Mouse (Mus musculus): ENCODE data around the gene Svs1. TPM values are rescaled to one million over a fixed set of nuclear protein-coding genes. Genes with fewer than 3 reads are reported as not detected.

Svs1 gene
- polyA plus RNA-seq, 1 experiment from 2014 or later = not detected

GRCm38 (mm10) chr6:49031230-49031629, 44.6 kb downstream of the Svs1 start:
- TF ChIP-seq CTCF (IDR thresholded peaks at IDR 0.05; ENCODE audit: low read depth) = no peak
- TF ChIP-seq EP300 (optimal IDR thresholded peaks at IDR 0.05) = no peak
- Histone ChIP-seq H3K27ac (replicated peaks) (no peak overlapping the region), H3K27me3 (ENCODE audit: control insufficient read depth, insufficient read depth, low read length) (no peaks in the 10 kb centered on the region), H3K36me3 (ENCODE audit: control insufficient read depth, insufficient read depth, low read length) (no peaks in the 10 kb centered on the region), H3K4me3 (ENCODE audit: low read depth, low read length) (no peak overlapping the region), H3K4me2 (replicated peaks; ENCODE audit: low read depth) (no peak overlapping the region), H3K9ac (ENCODE audit: low read length) (no peak overlapping the region), H3K9me3 (ENCODE audit: control insufficient read depth, low read length) (no peaks in the 10 kb centered on the region), H3K4me1 (replicated peaks; ENCODE audit: control insufficient read depth, insufficient read depth) (no peaks in the 10 kb centered on the region)
- no peak for DNase-seq (ENCODE audit: low spot score)
- no peak for ATAC-seq (ENCODE audit: low FRiP score, low TSS enrichment)
- WGBS = 72% methylated on average over 4 of the region's 4 CpGs

- no peak for DNase-seq (ENCODE audit: low spot score)
- no peak overlapping the region for H3K4me2 ChIP-seq (replicated peaks; ENCODE audit: low read depth)
- H3K4me3 ChIP-seq (ENCODE audit: low read depth, low read length) = no peak overlapping the region
- H3K27me3 ChIP-seq (ENCODE audit: control insufficient read depth, insufficient read depth, low read length) = no peaks in the 10 kb centered on the region
- no peaks in the 10 kb centered on the region for H3K4me1 ChIP-seq (replicated peaks; ENCODE audit: control insufficient read depth, insufficient read depth)
- no peaks in the 10 kb centered on the region for H3K9me3 ChIP-seq (ENCODE audit: control insufficient read depth, low read length)
- H3K9ac ChIP-seq (ENCODE audit: low read length) = no peak overlapping the region
- no peaks in the 10 kb centered on the region for H3K36me3 ChIP-seq (ENCODE audit: control insufficient read depth, insufficient read depth, low read length)
- no peak for ATAC-seq (ENCODE audit: low FRiP score, low TSS enrichment)
- H3K27ac ChIP-seq (replicated peaks) = no peak overlapping the region
- 75% methylated on average over 4 of the region's 4 CpGs for WGBS
- TF ChIP-seq EP300 (optimal IDR thresholded peaks at IDR 0.05) (no peak), CTCF (IDR thresholded peaks at IDR 0.05; ENCODE audit: low read depth) (no peak)
Measured at GRCm38 (mm10) chr6:49032783-49033182, 46.1 kb downstream of the Svs1 start.

DNA sequence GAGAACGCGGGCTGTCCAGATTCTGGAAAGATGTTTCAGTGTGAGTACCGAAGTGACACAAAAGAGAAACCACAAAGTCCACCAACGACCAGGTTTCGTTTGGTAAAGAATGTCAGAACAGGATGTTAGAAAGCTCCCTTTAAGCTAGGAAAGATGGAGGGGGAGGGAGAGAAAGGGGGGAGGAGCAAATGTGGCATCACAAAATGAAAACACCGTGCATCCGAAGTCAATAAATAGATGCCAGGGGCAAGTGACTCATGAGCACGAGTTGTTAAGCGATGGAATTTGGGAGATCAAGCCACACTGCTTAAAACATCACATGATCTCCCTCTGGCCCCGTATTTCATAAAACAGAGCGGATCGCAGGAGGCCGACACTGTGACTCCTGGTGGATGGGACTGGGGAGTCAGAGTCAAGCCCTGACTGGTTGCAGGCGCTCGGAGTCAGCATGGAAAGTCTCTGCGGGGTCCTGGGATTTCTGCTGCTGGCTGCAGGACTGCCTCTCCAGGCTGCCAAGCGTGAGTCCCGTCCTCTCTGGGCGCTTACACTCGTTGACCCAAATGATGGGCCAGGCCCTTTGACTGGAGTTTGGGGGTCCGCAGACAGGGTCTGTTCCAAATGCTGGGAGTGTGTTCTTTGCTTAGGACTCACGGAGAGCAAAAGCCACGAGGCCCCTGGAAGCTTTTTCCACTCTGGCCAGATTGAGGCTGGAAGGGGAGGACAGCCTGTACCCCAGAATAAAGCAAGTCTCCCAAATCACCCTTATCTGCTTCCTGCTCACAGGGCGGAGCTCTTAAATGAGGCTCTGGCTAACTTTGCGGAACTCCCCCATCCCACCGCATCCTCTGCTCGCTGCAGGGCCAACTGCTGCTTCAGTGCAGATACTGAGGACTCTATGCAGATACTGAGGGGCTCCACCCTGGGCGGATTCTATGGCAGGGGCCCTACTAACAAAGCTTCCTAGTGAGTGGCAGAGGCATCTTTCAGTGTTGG, 49.9 kb downstream of the Svs1 start, which contains the start of gene Gpnmb:
Gene Gpnmb, plus strand, starts transcription at position 272 of the 993 bp plus-strand sequence.
- Histone ChIP-seq H3K4me2 (replicated peaks; ENCODE audit: low read depth) (peak within 1 kb of the TSS; percentile 29), H3K27me3 (ENCODE audit: control insufficient read depth, insufficient read depth, low read length) (no peaks in the 10 kb centered on the region), H3K27ac (replicated peaks) (no peak within 1 kb of the TSS), H3K36me3 (ENCODE audit: control insufficient read depth, insufficient read depth, low read length) (no peaks in the 10 kb centered on the region), H3K4me1 (replicated peaks; ENCODE audit: control insufficient read depth, insufficient read depth) (no peaks in the 10 kb centered on the region), H3K9ac (ENCODE audit: low read length) (no peak within 1 kb of the TSS), H3K4me3 (ENCODE audit: low read depth, low read length) (no peak within 1 kb of the TSS), H3K9me3 (ENCODE audit: control insufficient read depth, low read length) (no peaks in the 10 kb centered on the region)
- 37% methylated on average over 28 of the region's 28 CpGs for WGBS
- TF ChIP-seq CTCF (IDR thresholded peaks at IDR 0.05; ENCODE audit: low read depth) (0 out of 2 replicates have a peak, but pooled peaks have one; percentile 6), EP300 (optimal IDR thresholded peaks at IDR 0.05) (no peak)
- ATAC-seq (ENCODE audit: low FRiP score, low TSS enrichment) = no peak
- no peak for DNase-seq (ENCODE audit: low spot score)

DNA sequence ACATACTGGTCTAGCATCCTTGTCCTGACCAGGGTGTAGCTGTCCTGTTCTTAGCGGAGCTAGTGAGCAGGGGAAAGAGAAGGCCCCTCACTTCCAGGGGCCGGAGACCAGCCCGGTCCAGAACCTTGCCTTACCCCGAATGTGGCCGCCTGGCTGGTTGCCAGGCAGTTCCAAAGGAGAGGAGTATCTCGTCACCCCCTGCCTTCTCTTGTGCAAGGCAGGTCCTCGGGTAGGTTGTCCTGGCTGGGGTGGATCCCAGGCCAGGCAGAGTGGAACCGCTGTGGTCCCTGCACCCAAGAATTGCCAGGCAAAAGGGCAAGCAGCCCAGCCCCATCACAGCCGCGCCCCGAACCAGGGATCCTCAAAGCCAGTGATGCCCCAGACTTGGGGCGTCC, 50.6 kb downstream of the Svs1 start:
- no peaks in the 10 kb centered on the region for H3K27me3 ChIP-seq (ENCODE audit: control insufficient read depth, insufficient read depth, low read length)
- no peak overlapping the region for H3K4me3 ChIP-seq (ENCODE audit: low read depth, low read length)
- DNase-seq (ENCODE audit: low spot score) (no peak), ATAC-seq (ENCODE audit: low FRiP score, low TSS enrichment) (peak; percentile 60; the same call in 1 of the 2 replicates)
- no peaks in the 10 kb centered on the region for H3K36me3 ChIP-seq (ENCODE audit: control insufficient read depth, insufficient read depth, low read length)
- H3K4me1 ChIP-seq (replicated peaks; ENCODE audit: control insufficient read depth, insufficient read depth) = no peaks in the 10 kb centered on the region
- H3K9ac ChIP-seq (ENCODE audit: low read length) = no peak overlapping the region
- no peak overlapping the region for H3K27ac ChIP-seq (replicated peaks)
- WGBS = 62% methylated on average over 12 of the region's 12 CpGs
- no peaks in the 10 kb centered on the region for H3K9me3 ChIP-seq (ENCODE audit: control insufficient read depth, low read length)
- no peak for TF ChIP-seq CTCF (IDR thresholded peaks at IDR 0.05; ENCODE audit: low read depth)
- TF ChIP-seq EP300 (optimal IDR thresholded peaks at IDR 0.05) = no peak
- no peak overlapping the region for H3K4me2 ChIP-seq (replicated peaks; ENCODE audit: low read depth)

DNA sequence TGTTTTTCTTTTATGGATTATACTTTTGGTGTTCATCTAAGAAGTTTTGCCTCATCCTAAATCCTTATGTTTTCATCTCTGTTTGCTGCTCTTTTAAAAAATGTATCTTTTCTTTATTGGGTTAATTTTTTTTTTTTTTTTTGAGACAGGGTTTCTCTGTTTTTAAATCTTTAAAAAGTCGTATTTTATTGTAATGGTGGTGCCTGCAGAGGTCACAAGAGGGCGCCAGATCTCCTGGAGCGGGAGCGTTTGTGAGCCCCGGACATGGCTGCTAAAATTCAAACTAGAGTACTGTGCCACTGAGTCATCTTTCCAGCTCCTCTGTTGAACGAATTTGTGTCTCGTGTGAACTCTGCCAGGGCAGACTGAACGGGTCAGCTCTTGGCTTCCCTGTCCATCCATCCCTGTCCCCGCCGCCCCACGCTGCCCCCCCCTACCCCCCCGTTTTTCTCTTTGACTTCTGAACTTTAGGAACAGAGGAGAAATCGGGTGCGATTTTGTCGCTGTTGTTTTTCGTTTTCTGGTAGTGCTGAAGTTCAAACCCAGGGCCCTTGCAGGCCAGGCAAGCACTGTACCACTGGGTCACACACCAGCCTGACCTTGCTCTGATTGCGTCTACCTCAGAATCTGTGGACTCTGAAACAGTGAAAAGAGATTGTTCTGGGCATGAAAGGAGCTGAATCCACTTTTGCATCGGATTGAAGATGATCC, 53.0 kb downstream of the Svs1 start:
- DNase-seq (ENCODE audit: low spot score) (peak; percentile 72), ATAC-seq (ENCODE audit: low FRiP score, low TSS enrichment) (no peak)
- Histone ChIP-seq H3K9me3 (ENCODE audit: control insufficient read depth, low read length) (no peaks in the 10 kb centered on the region), H3K4me2 (replicated peaks; ENCODE audit: low read depth) (peak overlapping the region; percentile 48), H3K27me3 (ENCODE audit: control insufficient read depth, insufficient read depth, low read length) (no peaks in the 10 kb centered on the region), H3K4me3 (ENCODE audit: low read depth, low read length) (peak overlapping the region; percentile 24), H3K4me1 (replicated peaks; ENCODE audit: control insufficient read depth, insufficient read depth) (no peaks in the 10 kb centered on the region), H3K36me3 (ENCODE audit: control insufficient read depth, insufficient read depth, low read length) (no peaks in the 10 kb centered on the region), H3K27ac (replicated peaks) (no peak overlapping the region), H3K9ac (ENCODE audit: low read length) (0 out of 2 replicates have a peak overlapping the region, but pooled peaks have one; percentile 9)
- 10% methylated on average over 18 of the region's 18 CpGs for WGBS
- TF ChIP-seq EP300 (optimal IDR thresholded peaks at IDR 0.05) (no peak), CTCF (IDR thresholded peaks at IDR 0.05; ENCODE audit: low read depth) (peak; percentile 80)

Other genes starting within 250 kb of the Svs1 start
- gene Gimap1, start 247.8 kb upstream of the Svs1 start, polyA plus RNA-seq (2015; fragmentation: Nextera tagmentation; extraction: Ambion mirVana) = 7.2 and 7.8 TPM in 2 replicates
- 5.4 and 6.1 TPM in 2 replicates for gene Gimap5, start 240.7 kb upstream of the Svs1 start, polyA plus RNA-seq (2015; fragmentation: Nextera tagmentation; extraction: Ambion mirVana)
- 0.07 and 0.10 TPM in 2 replicates for gene Gimap3, start 216.0 kb upstream of the Svs1 start, polyA plus RNA-seq (2015; fragmentation: Nextera tagmentation; extraction: Ambion mirVana)
- 131 and 134 TPM in 2 replicates for gene Tmem176a, start 145.9 kb upstream of the Svs1 start, polyA plus RNA-seq (2015; fragmentation: Nextera tagmentation; extraction: Ambion mirVana)
- 245 and 254 TPM in 2 replicates for gene Tmem176b, start 145.4 kb upstream of the Svs1 start, polyA plus RNA-seq (2015; fragmentation: Nextera tagmentation; extraction: Ambion mirVana)
- gene Aoc1, start 114.0 kb upstream of the Svs1 start, polyA plus RNA-seq (2015; fragmentation: Nextera tagmentation; extraction: Ambion mirVana) = not detected in 2 replicates
- not detected in 2 replicates for gene 1600015I10Rik, start 57.0 kb upstream of the Svs1 start, polyA plus RNA-seq (2015; fragmentation: Nextera tagmentation; extraction: Ambion mirVana)
- not detected in 2 replicates for gene Doxl2, start 11.9 kb upstream of the Svs1 start, polyA plus RNA-seq (2015; fragmentation: Nextera tagmentation; extraction: Ambion mirVana)
- 2.1 and 3.9 TPM in 2 replicates for gene Gpnmb, start 49.7 kb downstream of the Svs1 start, polyA plus RNA-seq (2015; fragmentation: Nextera tagmentation; extraction: Ambion mirVana)
- gene Malsu1, start 86.9 kb downstream of the Svs1 start, polyA plus RNA-seq (2015; fragmentation: Nextera tagmentation; extraction: Ambion mirVana) = 76.6 and 87.6 TPM in 2 replicates
- gene Igf2bp3, start 228.1 kb downstream of the Svs1 start, polyA plus RNA-seq (2015; fragmentation: Nextera tagmentation; extraction: Ambion mirVana) = 40.7 and 43.6 TPM in 2 replicates

All from stomach, postnatal 0 days (tissue).